Mouse (Mus musculus) midbrain, embryonic 14.5 days (tissue): ENCODE measurements at regions not wholly inside any gene's neighbourhood (a gene's known extent, or its start where the extent isn't known, plus 50 kb on each side); places are given as distances from the start of the nearest gene placed in this dataset.
A peak's percentile ranks its signal among the peaks of the same experiment; 100 is the strongest.

Experiments used
- ATAC-seq: fragments of 200-750 bp; cut with Nextera tagmentation; 2 replicates; pipeline ENCODE4 v1.8.0; 2017; ENCODE audit warnings: moderate number of reproducible peaks, moderate library complexity; ENCODE audit not compliant: low FRiP score, low TSS enrichment
- DNase-seq: peaks from one replicate; pipeline ENCODE4 v3.0.0-alpha.2; 2015
- H3K27ac ChIP-seq: fragments of 300-500 bp; sonication (generic); replicated peaks from 2 replicates; pipeline ENCODE4 v1.5.1; 2014; ENCODE audit warnings: mild to moderate bottlenecking, low read depth, low read length, moderate library complexity
- H3K27me3 ChIP-seq: fragments of 300-500 bp; sonication (generic); 2 replicates; pipeline ENCODE4 v1.6.1; 2014; ENCODE audit warnings: low read length, control low read depth, mixed read lengths; ENCODE audit not compliant: control insufficient read depth, insufficient read depth
- H3K36me3 ChIP-seq: fragments of 300-500 bp; sonication (generic); 2 replicates; pipeline ENCODE4 v1.6.1; 2014; ENCODE audit warnings: low read length, control low read depth; ENCODE audit not compliant: control insufficient read depth, insufficient read depth
- H3K4me1 ChIP-seq: fragments of 300-500 bp; sonication (generic); 2 replicates; pipeline ENCODE4 v1.6.1; 2014; ENCODE audit warnings: mild to moderate bottlenecking, antibody characterized with exemption, low read length, control low read depth; ENCODE audit not compliant: control insufficient read depth, insufficient read depth
- H3K4me2 ChIP-seq: fragments of 300-500 bp; sonication (generic); 2 replicates; pipeline ENCODE4 v1.6.1; 2014; ENCODE audit warnings: mild to moderate bottlenecking, low read length, moderate library complexity
- H3K4me3 ChIP-seq: fragments of 300-500 bp; sonication (generic); replicated peaks from 2 replicates; pipeline ENCODE4 v1.5.1; 2014; ENCODE audit warnings: low read depth, low read length
- H3K9ac ChIP-seq: fragments of 300-500 bp; sonication (generic); replicated peaks from 2 replicates; pipeline ENCODE4 v1.6.1; 2014; ENCODE audit warnings: mild to moderate bottlenecking, low read length, moderate library complexity
- H3K9me3 ChIP-seq: fragments of 300-500 bp; sonication (generic); 2 replicates; pipeline ENCODE4 v1.6.1; 2016; ENCODE audit warnings: low read length, control low read depth, mixed read lengths; ENCODE audit not compliant: control insufficient read depth
- WGBS: fragments of 180-500 bp; shearing (Covaris S2); extraction: QIAGEN DNeasy Blood & Tissue Kit; methylation state at CpG from one replicate; pipeline ENCODE4 v1.1.7; 2014; 5-methylcytosine and 5-hydroxymethylcytosine counted together

DNA sequence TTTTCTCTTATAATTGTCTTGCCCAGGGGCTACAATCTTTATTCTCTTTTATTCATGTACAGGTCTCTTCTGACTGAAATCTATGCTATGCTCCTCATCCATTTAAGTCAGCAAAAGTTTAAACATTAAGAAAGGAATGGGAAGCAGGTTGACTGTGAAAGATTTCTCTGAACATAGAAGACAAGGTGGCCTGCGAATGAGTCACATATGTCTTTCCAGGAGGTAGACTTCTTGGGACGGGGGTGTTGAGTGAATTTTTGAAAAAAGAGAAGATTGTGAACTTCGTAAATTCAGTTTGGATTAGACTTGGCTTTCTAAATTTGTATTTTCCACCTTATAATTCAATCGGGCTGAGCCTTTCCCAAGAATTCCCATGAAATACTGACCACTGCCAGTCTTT lies 384.3 kb downstream of the Tmem132b start:
- no peak overlapping the region for H3K27ac ChIP-seq
- no peak overlapping the region for H3K9ac ChIP-seq
- no peak overlapping the region for H3K4me3 ChIP-seq
- DNase-seq (no peak), ATAC-seq (no peak)
- H3K36me3 ChIP-seq = no peaks in the 10 kb centered on the region
- WGBS = 93% methylated on average over 4 of the region's 4 CpGs
- no peaks in the 10 kb centered on the region for H3K9me3 ChIP-seq
- H3K4me1 ChIP-seq = peaks cover 6% of the 10 kb centered on the region
- H3K4me2 ChIP-seq = no peak overlapping the region
- no peaks in the 10 kb centered on the region for H3K27me3 ChIP-seq

DNA sequence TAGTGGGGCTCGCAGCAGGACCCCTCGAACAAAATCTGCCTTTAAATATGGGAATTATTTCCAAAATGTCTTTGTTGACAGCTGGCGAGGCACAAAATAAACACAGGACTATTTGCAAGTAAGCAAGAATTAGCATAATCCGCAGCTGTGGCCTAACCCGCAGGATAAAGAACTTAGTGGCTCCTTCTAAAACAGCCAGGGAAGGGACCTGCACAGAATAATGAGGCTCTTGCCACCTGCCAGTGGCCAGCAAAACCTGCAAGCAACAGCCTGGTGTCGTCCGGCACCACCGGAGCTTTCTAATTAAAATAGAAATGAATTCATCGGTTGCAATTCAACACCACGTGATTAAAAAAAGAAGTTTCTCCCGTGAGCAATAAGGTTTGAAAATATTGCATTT lies 389.4 kb downstream of the Tmem132b start:
- no peak; the same call in 1 of the 2 replicates for ATAC-seq

DNA sequence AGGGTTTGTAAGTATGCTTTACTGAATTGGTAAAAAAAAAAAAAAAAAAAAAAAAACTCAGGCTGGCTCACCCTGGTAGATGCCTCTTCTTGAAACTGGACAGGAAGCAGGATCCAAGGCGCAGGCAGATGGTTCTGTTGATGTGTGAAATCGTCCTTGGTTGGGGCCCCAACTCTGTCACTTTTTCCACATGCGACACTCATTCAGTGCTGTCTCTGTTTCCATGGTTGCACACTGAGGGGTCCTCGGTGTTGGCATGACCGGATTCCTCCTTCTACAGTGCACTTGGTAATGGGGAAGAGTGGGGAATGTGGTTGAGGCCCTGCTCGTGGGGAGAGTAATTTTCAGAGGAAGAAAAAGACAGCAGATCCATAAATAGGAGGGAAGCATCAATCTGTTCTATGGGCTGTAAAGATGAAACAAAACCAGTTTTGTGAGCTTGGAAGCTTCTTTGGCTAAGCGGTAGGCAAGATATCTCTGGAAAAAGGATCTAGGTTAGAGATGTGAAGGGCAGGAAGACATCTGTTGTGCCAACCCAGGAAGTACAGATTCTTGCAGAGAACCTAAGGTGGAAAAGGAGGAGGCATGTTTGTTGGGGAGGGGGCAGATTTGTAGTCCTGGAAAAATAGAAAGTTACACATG lies 394.4 kb downstream of the Tmem132b start:
- WGBS = 45% methylated on average over 7 of the region's 7 CpGs
- Histone ChIP-seq H3K27ac (no peak overlapping the region), H3K27me3 (no peaks in the 10 kb centered on the region), H3K36me3 (no peaks in the 10 kb centered on the region), H3K4me3 (no peak overlapping the region), H3K9me3 (no peaks in the 10 kb centered on the region), H3K4me1 (peaks cover 5% of the 10 kb centered on the region), H3K4me2 (no peak overlapping the region), H3K9ac (no peak overlapping the region)
- DNase-seq (no peak), ATAC-seq (no peak)

More for the DNA sequence above, 389.4 kb downstream of the Tmem132b start:
- peak overlapping the region; percentile 49; the same call in 1 of the 2 replicates for H3K27ac ChIP-seq
- H3K9me3 ChIP-seq = no peaks in the 10 kb centered on the region
- peak overlapping the region; percentile 19 for H3K4me2 ChIP-seq
- H3K4me1 ChIP-seq = peaks cover 13% of the 10 kb centered on the region
- no peaks in the 10 kb centered on the region for H3K27me3 ChIP-seq
- no peak overlapping the region for H3K4me3 ChIP-seq
- DNase-seq = peak; percentile 64
- H3K36me3 ChIP-seq = no peaks in the 10 kb centered on the region
- H3K9ac ChIP-seq = no peak overlapping the region
- WGBS = 7% methylated on average over 11 of the region's 11 CpGs

DNA sequence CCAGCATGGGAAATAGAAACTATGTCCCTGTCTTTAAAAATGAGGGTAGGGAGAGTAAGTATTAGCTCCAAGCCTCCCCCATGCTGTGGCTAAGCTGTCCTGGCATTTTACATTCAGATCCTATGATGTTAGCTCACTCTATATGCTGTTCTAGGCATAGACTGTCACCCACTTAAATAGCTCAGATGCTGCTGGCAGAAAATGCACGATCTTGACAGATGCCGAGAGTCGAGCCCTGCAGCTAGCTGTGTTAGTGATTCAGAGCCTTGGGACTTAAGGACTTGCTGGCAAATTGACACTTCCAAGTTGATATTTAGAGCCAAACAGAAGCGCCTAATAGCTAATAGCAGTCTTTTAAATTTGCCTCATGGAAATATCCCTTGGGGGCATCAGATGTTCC lies 399.9 kb downstream of the Tmem132b start:
- ATAC-seq = no peak
- no peak for DNase-seq
- Histone ChIP-seq H3K27ac (no peak overlapping the region), H3K4me2 (no peak overlapping the region), H3K9me3 (no peaks in the 10 kb centered on the region), H3K4me1 (no peaks in the 10 kb centered on the region), H3K4me3 (no peak overlapping the region), H3K36me3 (no peaks in the 10 kb centered on the region), H3K27me3 (no peaks in the 10 kb centered on the region), H3K9ac (no peak overlapping the region)
- WGBS = 63% methylated on average over 4 of the region's 4 CpGs

DNA sequence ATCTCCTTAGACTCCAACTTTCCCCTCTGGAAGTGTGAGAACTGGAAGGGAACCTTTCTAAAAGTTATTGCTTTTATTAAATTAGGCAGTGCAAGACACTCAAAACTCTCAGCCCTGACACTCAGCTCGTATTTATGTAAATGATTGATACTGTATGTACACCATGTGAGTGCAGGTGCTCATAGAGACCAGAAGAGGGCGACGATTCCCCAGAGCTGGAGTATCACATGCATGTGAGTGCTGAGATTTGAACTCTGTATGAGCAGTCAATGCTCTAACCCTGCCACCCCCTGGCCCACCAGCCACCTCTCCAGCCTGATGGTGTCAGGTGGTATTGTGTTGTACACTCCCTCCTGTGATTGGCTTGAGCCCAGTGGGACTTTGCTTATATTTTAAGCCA lies 407.8 kb downstream of the Tmem132b start:
- 95% methylated on average over 3 of the region's 3 CpGs for WGBS
- H3K27me3 ChIP-seq = no peaks in the 10 kb centered on the region

DNA sequence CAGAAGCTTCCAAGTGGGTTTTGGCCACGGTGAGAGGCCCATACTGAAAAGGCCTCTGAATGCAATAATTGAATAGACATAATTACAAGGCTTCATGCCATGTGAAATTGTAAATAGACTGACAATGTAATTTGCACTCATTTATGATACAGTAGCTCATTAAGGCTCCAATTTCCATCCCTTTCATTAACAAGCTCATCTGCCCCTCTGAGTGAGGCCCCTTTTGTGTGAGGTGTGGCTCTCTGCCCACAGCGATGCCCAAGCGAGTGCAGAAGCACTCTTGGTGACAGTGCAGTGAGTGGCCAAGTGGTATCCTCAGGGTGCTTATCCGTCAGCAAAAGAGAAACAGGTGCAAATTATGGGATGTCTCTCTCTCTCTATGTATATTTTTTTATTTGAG lies 415.2 kb downstream of the Tmem132b start:
- DNase-seq = no peak
- 79% methylated on average over 4 of the region's 4 CpGs for WGBS
- no peak for ATAC-seq
- no peak overlapping the region for H3K9ac ChIP-seq
- H3K4me2 ChIP-seq = no peak overlapping the region
- H3K27me3 ChIP-seq = no peaks in the 10 kb centered on the region
- H3K4me1 ChIP-seq = no peaks in the 10 kb centered on the region
- H3K9me3 ChIP-seq = no peaks in the 10 kb centered on the region
- no peak overlapping the region for H3K27ac ChIP-seq
- H3K4me3 ChIP-seq = no peak overlapping the region
- no peaks in the 10 kb centered on the region for H3K36me3 ChIP-seq

More for the DNA sequence above, 407.8 kb downstream of the Tmem132b start:
- no peak for DNase-seq
- Histone ChIP-seq H3K4me3 (no peak overlapping the region), H3K36me3 (no peaks in the 10 kb centered on the region), H3K9me3 (0 out of 2 replicates have a peak, but pooled peaks cover 2% of the 10 kb centered on the region), H3K4me1 (no peaks in the 10 kb centered on the region), H3K4me2 (no peak overlapping the region), H3K9ac (no peak overlapping the region), H3K27ac (no peak overlapping the region)
- ATAC-seq = no peak

DNA sequence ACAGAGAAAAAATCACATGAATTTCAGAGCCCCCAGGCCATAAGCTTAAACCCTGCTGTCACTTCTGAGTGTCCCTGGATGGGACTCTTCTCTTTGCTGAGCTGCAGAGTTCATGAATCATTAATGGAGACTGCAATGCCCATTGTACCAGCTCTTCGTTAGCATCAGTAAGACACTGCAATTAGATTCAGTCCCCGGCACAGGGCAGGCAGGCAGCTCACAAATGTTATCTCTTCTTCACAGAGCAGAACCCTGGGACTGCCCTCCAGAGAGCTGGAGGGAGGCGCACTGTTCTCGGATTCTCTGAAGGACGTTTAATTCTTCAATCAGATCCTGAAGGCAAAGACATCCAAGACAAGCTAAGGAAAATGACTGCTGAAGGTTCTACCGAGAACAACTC lies 420.1 kb downstream of the Tmem132b start:
- H3K27me3 ChIP-seq = no peaks in the 10 kb centered on the region
- ATAC-seq (no peak; the same call in 1 of the 2 replicates), DNase-seq (peak; percentile 63)
- H3K9me3 ChIP-seq = no peaks in the 10 kb centered on the region
- H3K4me2 ChIP-seq = no peak overlapping the region
- no peak overlapping the region for H3K4me3 ChIP-seq
- 24% methylated on average over 6 of the region's 6 CpGs for WGBS
- H3K9ac ChIP-seq = no peak overlapping the region
- no peaks in the 10 kb centered on the region for H3K36me3 ChIP-seq
- H3K4me1 ChIP-seq = no peaks in the 10 kb centered on the region
- 0 out of 2 replicates have a peak overlapping the region, but pooled peaks have one; percentile 28 for H3K27ac ChIP-seq

DNA sequence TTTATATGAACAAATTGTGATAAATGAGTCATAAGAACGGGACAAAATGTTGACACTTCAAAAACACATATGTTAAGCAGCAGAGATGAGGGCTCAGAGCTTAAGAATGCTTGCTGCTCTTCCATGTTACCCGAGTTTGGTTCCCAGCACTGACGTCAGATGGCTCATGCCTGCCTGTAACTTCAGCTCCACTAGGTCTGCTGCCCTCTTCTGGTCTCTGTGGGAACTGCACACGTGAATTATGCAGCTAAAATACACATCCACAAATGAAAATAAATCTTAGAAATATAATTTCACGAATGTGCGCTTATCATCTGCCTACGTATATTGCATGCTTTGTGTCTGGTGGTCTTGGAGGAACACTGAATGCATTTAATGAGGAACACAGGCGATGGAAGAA lies 432.5 kb downstream of the Tmem132b start:
- Histone ChIP-seq H3K4me2 (no peak overlapping the region), H3K36me3 (no peaks in the 10 kb centered on the region), H3K27me3 (no peaks in the 10 kb centered on the region), H3K27ac (no peak overlapping the region), H3K4me1 (0 out of 2 replicates have a peak, but pooled peaks cover 6% of the 10 kb centered on the region), H3K9ac (no peak overlapping the region), H3K9me3 (no peaks in the 10 kb centered on the region), H3K4me3 (no peak overlapping the region)
- DNase-seq (no peak), ATAC-seq (no peak)
- WGBS = 79% methylated on average over 8 of the region's 8 CpGs

DNA sequence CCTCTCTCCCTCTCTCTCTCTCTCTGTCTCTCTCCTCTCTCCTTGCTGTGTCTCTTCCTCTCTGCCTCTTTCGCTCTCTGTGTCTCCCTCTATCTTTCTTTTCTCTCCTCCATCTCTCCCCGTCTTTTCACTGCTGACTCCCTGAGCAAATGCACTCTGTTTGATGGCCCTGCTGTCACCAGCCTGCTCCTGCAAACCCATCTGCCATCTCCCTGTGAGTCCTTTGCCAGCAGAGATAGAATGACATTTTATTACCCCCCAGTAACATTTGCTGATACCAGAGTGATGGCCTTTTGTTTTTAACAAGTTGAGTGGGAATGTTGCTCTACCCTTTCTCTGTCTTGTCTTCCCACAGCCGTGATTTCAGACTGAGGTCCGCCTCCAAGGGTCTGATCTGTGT lies 436.6 kb downstream of the Tmem132b start:
- 0 out of 2 replicates have a peak, but pooled peaks cover 6% of the 10 kb centered on the region for H3K4me1 ChIP-seq
- H3K4me2 ChIP-seq = no peak overlapping the region
- H3K9ac ChIP-seq = no peak overlapping the region
- no peaks in the 10 kb centered on the region for H3K27me3 ChIP-seq
- H3K9me3 ChIP-seq = no peaks in the 10 kb centered on the region
- DNase-seq = no peak
- no peak overlapping the region for H3K4me3 ChIP-seq
- H3K36me3 ChIP-seq = no peaks in the 10 kb centered on the region
- H3K27ac ChIP-seq = no peak overlapping the region
- 86% methylated on average over 4 of the region's 4 CpGs for WGBS
- no peak for ATAC-seq
